Mouse (Mus musculus) frontal cortex, postnatal 14 days (tissue): ENCODE data around the gene Cradd.

ENCODE experiments used
- DNase-seq, 2 experiments: peaks; one replicate each; pipeline ENCODE4 v3.0.0; 2022; ENCODE audit warnings: low spot score in 2 of 2

Gene Cradd

GRCm38 (mm10) chr10:95269151-95269550, 54.8 kb downstream of the Cradd start:
- no peak for DNase-seq

GRCm38 (mm10) chr10:95268366-95268765, 55.6 kb downstream of the Cradd start:
- no peak for DNase-seq

- DNase-seq, result no peak
Observed at GRCm38 (mm10) chr10:95266983-95267382, 57.0 kb downstream of the Cradd start.

GRCm38 (mm10) chr10:95266041-95266762, 57.7 kb downstream of the Cradd start:
- DNase-seq, result no peak

- no peak for DNase-seq
Observed at GRCm38 (mm10) chr10:95265576-95265975, 58.4 kb downstream of the Cradd start.

GRCm38 (mm10) chr10:95264485-95265321, 59.2 kb downstream of the Cradd start:
- peak in 1 of 2 experiments; percentile 41 for DNase-seq

- no peak for DNase-seq
Observed at GRCm38 (mm10) chr10:95262388-95262787, 61.5 kb downstream of the Cradd start.

- DNase-seq, result no peak
Observed at GRCm38 (mm10) chr10:95261279-95261678, 62.7 kb downstream of the Cradd start.

- DNase-seq, result no peak
Observed at GRCm38 (mm10) chr10:95260420-95260819, 63.5 kb downstream of the Cradd start.

GRCm38 (mm10) chr10:95258471-95259155, 65.3 kb downstream of the Cradd start:
- DNase-seq, result no peak

- no peak for DNase-seq
Observed at GRCm38 (mm10) chr10:95257979-95258378, 66.0 kb downstream of the Cradd start.

- DNase-seq, result no peak
Observed at GRCm38 (mm10) chr10:95256095-95256494, 67.8 kb downstream of the Cradd start.

- no peak for DNase-seq
Observed at GRCm38 (mm10) chr10:95255018-95255680, 68.8 kb downstream of the Cradd start.

- DNase-seq, result peak in 1 of 2 experiments; percentile 25
Observed at GRCm38 (mm10) chr10:95254453-95255001, 69.4 kb downstream of the Cradd start.

GRCm38 (mm10) chr10:95254046-95254445, 69.9 kb downstream of the Cradd start:
- no peak for DNase-seq

GRCm38 (mm10) chr10:95251674-95252073, 72.3 kb downstream of the Cradd start:
- DNase-seq, result no peak

- DNase-seq, result no peak
Observed at GRCm38 (mm10) chr10:95248362-95248761, 75.6 kb downstream of the Cradd start.

GRCm38 (mm10) chr10:95246696-95247095, 77.2 kb downstream of the Cradd start:
- no peak for DNase-seq

GRCm38 (mm10) chr10:95245680-95245982, 78.3 kb downstream of the Cradd start:
- DNase-seq, result no peak

GRCm38 (mm10) chr10:95244961-95245679, 78.8 kb downstream of the Cradd start:
- DNase-seq, result no peak
